Mouse (Mus musculus) midbrain, postnatal 0 days (tissue): ENCODE data around the gene Gm39566. TPM values are rescaled to one million over a fixed set of nuclear protein-coding genes. Genes with fewer than 3 reads are reported as not detected.

Experiments
- ATAC-seq: fragments of 200-750 bp; cut with Nextera tagmentation; 2 replicates; pipeline ENCODE4 v1.8.0; 2017; ENCODE audit warnings: moderate number of reproducible peaks, mild to moderate bottlenecking, moderate TSS enrichment, moderate library complexity; ENCODE audit not compliant: low FRiP score
- DNase-seq: peaks from one replicate; pipeline ENCODE4 v3.0.0-alpha.2; 2015; ENCODE audit warnings: low spot score
- H3K27ac ChIP-seq: fragments of 300-500 bp; sonication (generic); 2 replicates; pipeline ENCODE4 v1.5.1; 2014; ENCODE audit warnings: low read depth, mild to moderate bottlenecking, low read length, mixed read lengths
- H3K27me3 ChIP-seq: fragments of 300-500 bp; sonication (generic); 2 replicates; pipeline ENCODE4 v1.6.1; 2014; ENCODE audit warnings: low read length, control low read depth, mixed read lengths; ENCODE audit not compliant: insufficient read depth
- H3K36me3 ChIP-seq: fragments of 300-500 bp; sonication (generic); 2 replicates; pipeline ENCODE4 v1.6.1; 2014; ENCODE audit warnings: low read length, control low read depth, mixed read lengths; ENCODE audit not compliant: insufficient read depth
- H3K4me1 ChIP-seq: fragments of 300-500 bp; sonication (generic); 2 replicates; pipeline ENCODE4 v1.6.1; 2014; ENCODE audit warnings: mild to moderate bottlenecking, control low read depth, antibody characterized with exemption, low read length, mixed read lengths; ENCODE audit not compliant: insufficient read depth
- H3K4me2 ChIP-seq: fragments of 300-500 bp; sonication (generic); 2 replicates; pipeline ENCODE4 v1.6.1; 2014; ENCODE audit warnings: low read depth, mild to moderate bottlenecking, low read length, mixed read lengths; ENCODE audit not compliant: poor library complexity, severe bottlenecking
- H3K4me3 ChIP-seq: fragments of 300-500 bp; sonication (generic); 2 replicates; pipeline ENCODE4 v1.5.1; 2014; ENCODE audit warnings: low read depth, mild to moderate bottlenecking, low read length, moderate library complexity
- H3K9ac ChIP-seq: fragments of 300-500 bp; sonication (generic); replicated peaks from 2 replicates; pipeline ENCODE4 v1.6.1; 2014; ENCODE audit warnings: mild to moderate bottlenecking, low read length, moderate library complexity, mixed read lengths; ENCODE audit not compliant: poor library complexity, severe bottlenecking
- H3K9me3 ChIP-seq: fragments of 300-500 bp; sonication (generic); 2 replicates; pipeline ENCODE4 v1.6.1; 2016; ENCODE audit warnings: low read length, control low read depth
- CTCF ChIP-seq: IDR thresholded peaks from 2 replicates; pipeline ENCODE4 v1.5.1; 2016; ENCODE audit warnings: antibody characterized with exemption, mild to moderate bottlenecking
- WGBS: fragments of 180-500 bp; shearing (Covaris S2); extraction: QIAGEN DNeasy Blood & Tissue Kit; methylation state at CpG from one replicate; pipeline ENCODE4 v1.1.7; 2014; 5-methylcytosine and 5-hydroxymethylcytosine counted together
- polyA plus RNA-seq: library from polyadenylated mRNA; unstranded; fragments of >200 nt; fragmentation: Nextera tagmentation; extraction: Ambion mirVana; gene quantifications from 2 replicates; pipeline ENCODE4 v1.2.1, GENCODE M21; 2015
- total RNA-seq: library from RNA; depleted of rRNA; stranded (reverse); fragments of >200 nt; gene quantifications from 2 replicates; pipeline ENCODE4 v1.2.3, GENCODE M21; 2014

The Gm39566 gene
- total and polyA plus RNA-seq, 2 experiments from 2014 or later = not detected

GRCm38 (mm10) chr11:69836703-69837576 is 21.8 kb upstream of the Gm39566 start:
- under 1% methylated on average over 24 of the region's 52 CpGs for WGBS
- no peak for ATAC-seq

GRCm38 (mm10) chr11:69835966-69836335 is 20.9 kb upstream of the Gm39566 start:
- Histone ChIP-seq H3K4me2 (peak overlapping the region; percentile 97), H3K9me3 (no peaks in the 10 kb centered on the region), H3K27ac (peak overlapping the region; percentile 97), H3K27me3 (no peaks in the 10 kb centered on the region), H3K4me3 (peak overlapping the region; percentile 91), H3K9ac (peak overlapping the region; percentile 98), H3K4me1 (peaks cover 11% of the 10 kb centered on the region; the same call in 1 of the 2 replicates), H3K36me3 (peaks cover 14% of the 10 kb centered on the region)
- ATAC-seq = no peak
- TF ChIP-seq CTCF = no peak
- 4% methylated on average over 3 of the region's 4 CpGs for WGBS
- DNase-seq = no peak

More at GRCm38 (mm10) chr11:69836703-69837576, 21.8 kb upstream of the Gm39566 start:
- Histone ChIP-seq H3K27ac (peak overlapping the region; percentile 97), H3K4me1 (peaks cover 11% of the 10 kb centered on the region; the same call in 1 of the 2 replicates), H3K4me3 (peak overlapping the region; percentile 91), H3K9ac (peak overlapping the region; percentile 98), H3K27me3 (no peaks in the 10 kb centered on the region), H3K36me3 (peaks cover 14% of the 10 kb centered on the region), H3K9me3 (no peaks in the 10 kb centered on the region), H3K4me2 (peak overlapping the region; percentile 97)
- DNase-seq = peak; percentile 51
- no peak for TF ChIP-seq CTCF

- 2% methylated on average over 9 of the region's 9 CpGs for WGBS
- Histone ChIP-seq H3K4me1 (peaks cover 11% of the 10 kb centered on the region; the same call in 1 of the 2 replicates), H3K4me2 (peak overlapping the region; percentile 97), H3K9ac (peak overlapping the region; percentile 98), H3K4me3 (peak overlapping the region; percentile 91), H3K27ac (peak overlapping the region; percentile 97), H3K36me3 (peaks cover 14% of the 10 kb centered on the region), H3K9me3 (no peaks in the 10 kb centered on the region), H3K27me3 (no peaks in the 10 kb centered on the region)
- TF ChIP-seq CTCF = no peak
- DNase-seq = no peak
- ATAC-seq = no peak
Observed at GRCm38 (mm10) chr11:69835326-69835965, 20.3 kb upstream of the Gm39566 start.

- Histone ChIP-seq H3K9me3 (no peaks in the 10 kb centered on the region), H3K4me3 (peak overlapping the region; percentile 91), H3K4me2 (peak overlapping the region; percentile 97), H3K4me1 (peaks cover 11% of the 10 kb centered on the region; the same call in 1 of the 2 replicates), H3K9ac (peak overlapping the region; percentile 98), H3K27me3 (no peaks in the 10 kb centered on the region), H3K27ac (0 out of 2 replicates have a peak overlapping the region, but pooled peaks have one; percentile 32), H3K36me3 (peaks cover 18% of the 10 kb centered on the region)
- no peak for TF ChIP-seq CTCF
- DNase-seq = no peak
- no peak for ATAC-seq
- WGBS = 12% methylated on average over 24 of the region's 48 CpGs
Observed at GRCm38 (mm10) chr11:69834001-69834549, 19.0 kb upstream of the Gm39566 start.

- H3K4me2 ChIP-seq = peak overlapping the region; percentile 97
- H3K9ac ChIP-seq = peak overlapping the region; percentile 98
- WGBS = 58% methylated on average over 8 of the region's 8 CpGs
- H3K9me3 ChIP-seq = no peaks in the 10 kb centered on the region
- peaks cover 22% of the 10 kb centered on the region for H3K36me3 ChIP-seq
- H3K4me3 ChIP-seq = peak overlapping the region; percentile 91
- peaks cover 7% of the 10 kb centered on the region; the same call in 1 of the 2 replicates for H3K4me1 ChIP-seq
- no peaks in the 10 kb centered on the region for H3K27me3 ChIP-seq
- DNase-seq = no peak
- no peak for TF ChIP-seq CTCF
- 0 out of 2 replicates have a peak overlapping the region, but pooled peaks have one; percentile 32 for H3K27ac ChIP-seq
- no peak for ATAC-seq
Observed at GRCm38 (mm10) chr11:69833554-69833953, 18.5 kb upstream of the Gm39566 start.
